Mouse (Mus musculus) adrenal gland, adult 8-10 months (tissue): ENCODE results near the gene Shld1. TPM values are rescaled to one million over a fixed set of nuclear protein-coding genes. Genes with fewer than 3 reads are reported as not detected.

Experiments used
- total RNA-seq, 4 experiments: library from RNA; stranded (reverse); gene quantifications; 2 replicates each; pipeline ENCODE4 v1.2.4; 2022

Gene Shld1
- total RNA-seq, 4 experiments from 2014 or later, result 10.7 to 12.1 (median 11.9) TPM

Other genes starting within 250 kb of the Shld1 start
- 10 to 100 TPM; 19.5 to 61.3 (median 25.4) TPM for gene Gpcpd1, start 99.2 kb upstream of the Shld1 start, total RNA-seq
- gene Chgb, start 94.3 kb downstream of the Shld1 start, total RNA-seq, result 1,000 to 10,000 TPM; 1,792 to 2,284 (median 1,895) TPM
- gene Trmt6, start 129.1 kb downstream of the Shld1 start, total RNA-seq, result 10 to 100 TPM; 21.8 to 30.5 (median 28.1) TPM
- gene Mcm8, start 129.2 kb downstream of the Shld1 start, total RNA-seq, result 1 to 10 TPM; 3.5 to 4.1 (median 3.9) TPM
- 10 to 100 TPM; 58.7 to 99.6 (median 68.6) TPM for gene Crls1, start 159.7 kb downstream of the Shld1 start, total RNA-seq
- gene Lrrn4, start 194.0 kb downstream of the Shld1 start, total RNA-seq, result 1 to 10 TPM; 2.5 to 4.4 (median 3.3) TPM